Mouse (Mus musculus) monocyte, adult 5-6 weeks (primary cell): ENCODE data around the gene Coq9. TPM values are rescaled to one million over a fixed set of nuclear protein-coding genes. Genes with fewer than 3 reads are reported as not detected.

ENCODE experiments used
- ATAC-seq: fragments of 153-309, 156-312 bp; replicated peaks from 2 replicates; pipeline ENCODE4 v1.8.0; 2017; ENCODE audit warnings: mild to moderate bottlenecking; ENCODE audit not compliant: low TSS enrichment, insufficient number of reproducible peaks, severe bottlenecking, poor library complexity, low FRiP score
- total RNA-seq: library from RNA; stranded (forward); fragments of 200-1000, 200-491, 200-594 nt; gene quantifications from 3 replicates; pipeline ENCODE4 v1.2.3, GENCODE M21; 2017

Gene Coq9
- total RNA-seq, 1 experiment from 2014 or later: 27.5 TPM

- no peak for ATAC-seq
These were observed 24.5 kb downstream of the Coq9 start for GRCm38 (mm10) chr8:94862487-94863220.

GRCm38 (mm10) chr8:94863897-94864673 is 26.0 kb downstream of the Coq9 start:
- no peak for ATAC-seq

DNA sequence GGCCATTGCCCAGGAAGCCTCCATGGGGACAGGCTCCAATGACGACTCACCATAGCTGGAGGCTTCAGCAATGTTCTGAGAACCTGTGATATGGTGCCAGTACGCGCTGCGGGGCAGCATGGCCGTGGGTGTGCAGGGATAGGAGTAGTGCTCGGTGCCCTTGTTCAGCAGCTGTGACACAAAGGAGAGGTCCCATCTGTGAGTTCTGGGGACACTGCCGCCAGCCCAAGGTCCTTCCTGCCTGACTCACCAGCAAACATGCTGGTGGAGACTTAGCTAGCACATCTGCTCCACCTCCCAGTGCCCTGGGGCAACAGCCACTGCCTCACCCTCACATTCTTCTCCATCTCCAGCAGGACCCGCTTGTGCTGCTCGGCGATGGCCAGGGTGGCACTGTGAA is 27.2 kb downstream of the Coq9 start:
- ATAC-seq: no peak

- no peak for ATAC-seq
These were observed 28.8 kb downstream of the Coq9 start for GRCm38 (mm10) chr8:94866921-94867320.

GRCm38 (mm10) chr8:94869146-94869545 is 31.0 kb downstream of the Coq9 start:
- ATAC-seq: no peak

DNA sequence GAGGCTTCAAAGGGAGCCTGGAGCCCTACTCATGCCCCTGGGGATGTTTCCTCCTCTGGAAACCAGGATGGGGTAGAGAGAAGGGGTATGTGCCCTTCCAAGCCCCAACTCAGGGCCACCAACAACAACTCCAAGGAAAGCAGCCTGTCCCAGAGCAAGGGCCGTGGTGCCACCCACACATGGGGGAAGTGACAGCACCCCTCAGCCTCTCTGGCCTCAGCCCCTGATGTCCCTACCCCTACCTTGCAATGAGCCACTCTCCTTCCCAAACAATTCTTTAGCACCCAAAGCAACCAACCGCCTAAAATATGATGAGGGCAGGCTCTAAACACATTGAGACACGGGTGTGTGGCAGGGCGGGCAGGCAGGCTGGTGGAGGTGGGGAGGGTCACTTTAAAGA is 31.9 kb downstream of the Coq9 start:
- ATAC-seq: no peak

- ATAC-seq: no peak
These were observed 32.5 kb downstream of the Coq9 start for GRCm38 (mm10) chr8:94870474-94871107.

GRCm38 (mm10) chr8:94871108-94871894 is 33.2 kb downstream of the Coq9 start:
- ATAC-seq: no peak

- ATAC-seq: no peak
These were observed 34.0 kb downstream of the Coq9 start for GRCm38 (mm10) chr8:94872156-94872555.

- ATAC-seq: no peak
These were observed 34.5 kb downstream of the Coq9 start for GRCm38 (mm10) chr8:94872576-94872975.

- peak; percentile 42 for ATAC-seq
These were observed 36.2 kb downstream of the Coq9 start for GRCm38 (mm10) chr8:94874358-94874757.

- ATAC-seq: no peak
These were observed 37.2 kb downstream of the Coq9 start for GRCm38 (mm10) chr8:94875096-94875870.

DNA sequence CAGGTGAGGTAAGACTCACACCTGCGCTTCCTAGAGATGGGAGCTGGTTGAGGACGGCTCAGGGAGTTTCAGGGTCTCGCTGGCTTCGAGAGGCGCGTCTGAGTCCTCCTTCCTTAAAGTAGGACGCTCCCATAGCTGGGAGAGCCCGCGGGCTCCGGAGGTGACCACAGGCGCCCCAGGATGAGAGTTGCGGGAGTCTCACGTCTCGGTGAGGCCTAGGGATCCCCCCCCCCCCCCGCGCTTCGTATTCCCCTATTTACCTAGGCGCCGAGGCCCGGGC is 37.7 kb downstream of the Coq9 start:
- no peak for ATAC-seq

GRCm38 (mm10) chr8:94876197-94876730 is 38.1 kb downstream of the Coq9 start, which contains the start of gene Dok4:
TSS of gene Dok4 (minus strand) at chr8:94876330.
- ATAC-seq: peak; percentile 41

GRCm38 (mm10) chr8:94876820-94877219 is 38.7 kb downstream of the Coq9 start:
- no peak for ATAC-seq

DNA sequence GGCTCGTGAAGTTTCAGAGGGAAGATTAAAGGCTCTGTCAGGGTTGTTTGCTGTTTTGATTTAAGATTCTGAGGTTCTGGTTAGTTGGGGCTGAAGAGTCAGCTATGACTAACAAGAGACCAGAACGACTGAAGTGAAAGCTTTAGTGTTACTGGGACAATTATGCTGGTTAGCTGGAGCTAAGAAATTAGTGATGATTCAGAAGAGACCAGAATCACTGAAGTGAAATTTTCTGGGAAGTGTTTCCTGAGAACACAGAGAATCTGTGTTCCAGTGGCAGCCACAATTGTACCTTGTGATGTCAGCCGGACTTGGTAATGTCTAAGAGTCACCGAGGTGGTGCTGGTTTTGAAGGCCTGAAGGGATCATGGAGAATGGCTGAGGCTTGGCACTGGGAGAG is 42.6 kb downstream of the Coq9 start:
- ATAC-seq: no peak

DNA sequence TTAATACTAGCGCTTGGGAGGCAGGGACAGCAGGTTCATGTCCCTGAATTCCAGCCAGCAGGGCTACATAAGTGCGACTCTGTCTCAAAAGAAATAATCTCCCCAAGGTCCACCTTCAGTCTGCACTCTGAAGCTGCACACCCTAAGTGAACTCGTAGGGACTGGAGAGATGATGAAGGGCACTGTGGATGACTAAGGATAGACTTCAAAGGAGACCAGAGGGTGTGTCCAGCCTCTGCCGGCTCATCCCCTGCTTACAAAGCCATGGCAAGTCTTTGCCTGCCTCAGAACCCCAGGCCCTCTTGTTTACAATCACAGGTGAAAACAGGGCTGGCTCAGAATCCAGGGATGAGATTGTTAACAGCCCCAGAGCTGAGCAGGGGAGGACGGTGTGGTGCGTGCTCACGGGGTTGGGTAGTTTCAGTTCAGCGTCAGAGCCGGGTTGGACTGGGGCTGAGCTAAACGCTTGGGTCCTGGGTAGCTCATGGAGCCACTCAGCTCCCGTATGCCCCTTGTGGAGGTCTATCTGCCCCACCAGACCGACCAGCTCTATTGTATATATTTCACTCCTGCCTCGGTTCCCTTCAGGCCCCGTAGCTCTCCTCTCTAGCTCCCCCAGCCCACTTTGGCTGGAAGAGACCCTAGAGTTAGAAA is 50.4 kb downstream of the Coq9 start:
- ATAC-seq: no peak

GRCm38 (mm10) chr8:94892917-94893316 is 54.8 kb downstream of the Coq9 start:
- no peak for ATAC-seq
